Mouse (Mus musculus) intestine, embryonic 14.5 days (tissue): ENCODE data around the gene Cdk5. TPM values are rescaled to one million over a fixed set of nuclear protein-coding genes. Genes with fewer than 3 reads are reported as not detected.

Experiments used
- polyA plus RNA-seq: library from polyadenylated mRNA; unstranded; fragments of >200 nt; fragmentation: Nextera tagmentation; extraction: Ambion mirVana; gene quantifications from 2 replicates; pipeline ENCODE4 v1.2.1, GENCODE M21; 2014

Cdk5 gene
- polyA plus RNA-seq, 1 experiment from 2014 or later = 41.2 TPM

Other genes with a start within 250 kb of the Cdk5 start
- 9.0 and 11.2 TPM in 2 replicates for gene Kcnh2, start 71.9 kb downstream of the Cdk5 start, polyA plus RNA-seq
- gene Nos3, start 58.7 kb downstream of the Cdk5 start, polyA plus RNA-seq = 6.6 and 6.8 TPM in 2 replicates
- gene Atg9b, start 31.4 kb downstream of the Cdk5 start, polyA plus RNA-seq = 0.66 and 1.0 TPM in 2 replicates
- 56.4 and 64.0 TPM in 2 replicates for gene Abcb8, start 29.9 kb downstream of the Cdk5 start, polyA plus RNA-seq
- gene Asic3, start 10.1 kb downstream of the Cdk5 start, polyA plus RNA-seq = not detected in 2 replicates
- gene Slc4a2, start 307 bp upstream of the Cdk5 start, polyA plus RNA-seq = 32.7 and 35.7 TPM in 2 replicates
- gene Fastk, start 21.8 kb upstream of the Cdk5 start, polyA plus RNA-seq = 105 and 107 TPM in 2 replicates
- gene Tmub1, start 24.3 kb upstream of the Cdk5 start, polyA plus RNA-seq = 22.7 and 22.9 TPM in 2 replicates
- 22.0 and 22.9 TPM in 2 replicates for gene Agap3, start 28.6 kb upstream of the Cdk5 start, polyA plus RNA-seq
- gene Gbx1, start 103.7 kb upstream of the Cdk5 start, polyA plus RNA-seq = 0.07 TPM in 1 of 2 replicates, not detected in the other
- gene Asb10, start 117.4 kb upstream of the Cdk5 start, polyA plus RNA-seq = 0.28 and 0.32 TPM in 2 replicates
- 0.15 TPM in 1 of 2 replicates, not detected in the other for gene 4931409K22Rik, start 133.3 kb upstream of the Cdk5 start, polyA plus RNA-seq
- gene Abcf2, start 153.9 kb upstream of the Cdk5 start, polyA plus RNA-seq = 97.6 and 98.4 TPM in 2 replicates
- 8.6 and 10.6 TPM in 2 replicates for gene Chpf2, start 163.2 kb upstream of the Cdk5 start, polyA plus RNA-seq
- gene Smarcd3, start 200.9 kb upstream of the Cdk5 start, polyA plus RNA-seq = 26.2 and 27.5 TPM in 2 replicates